Comparison of ENCODE assay signal across 10 mouse cellular contexts in the genomic region with DNA sequence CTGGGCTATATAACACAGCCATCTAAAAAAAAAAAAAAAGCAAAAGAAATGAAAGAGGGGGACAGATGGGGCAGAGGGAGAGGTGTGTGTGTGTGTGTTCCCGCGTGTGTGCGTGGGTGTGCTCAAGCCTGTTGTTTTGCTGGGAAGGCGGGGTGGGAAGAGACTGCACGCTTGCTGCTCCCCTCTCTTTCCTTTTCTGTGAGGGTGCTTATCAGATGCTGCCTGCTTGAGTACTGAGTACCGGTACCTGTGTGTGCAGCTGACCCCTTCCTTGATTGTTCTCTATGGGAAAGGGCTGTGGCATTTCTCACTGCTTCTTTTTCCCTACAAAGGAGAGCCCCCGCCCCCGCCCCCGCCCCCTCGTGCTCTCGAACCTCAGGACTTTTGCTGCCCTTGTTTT. TPM values are rescaled to one million over a fixed set of nuclear protein-coding genes. Genes with fewer than 3 reads are reported as not detected.
DNase-seq lines count a peak whose midpoint lies in the region; ATAC-seq and TF ChIP-seq lines count a peak whose summit lies in the region.
"Had no signal": no experiment of that assay in that cellular context is flagged by ENCODE, and none has a peak within 500 bp of the region (broad histone marks: within the 10 kb centered on the region; RNA-seq: fewer than 3 reads in every experiment).

No protein-coding gene starts in this region.

- intact Hi-C loops in heart, postnatal 25 days (cut with DNase I) = no loop called here

- no peak for TF ChIP-seq EP300 in heart, postnatal 0 days (IDR thresholded peaks at IDR 0.05; ENCODE audit: low read depth)
- TF ChIP-seq EP300 in liver, postnatal 0 days (IDR thresholded peaks at IDR 0.05; ENCODE audit: low read depth) = no peak

- 20% methylated on average over 11 of the region's 11 CpGs for WGBS in heart, postnatal 0 days
- 37% methylated on average over 11 of the region's 11 CpGs for WGBS in lung, embryonic 14.5 days
- 43% methylated on average over 11 of the region's 11 CpGs for WGBS in forebrain, embryonic 12.5 days
- WGBS in liver, postnatal 0 days (ENCODE audit: insufficient replicate concordance) = 43% methylated on average over 11 of the region's 11 CpGs

- DNase-seq in heart, postnatal 0 days (ENCODE audit: low spot score) = no peak
- DNase-seq in heart, postnatal 25 days (ENCODE audit: low spot score) = no peak
- no peak for DNase-seq in lung, embryonic 14.5 days
- no peak for DNase-seq in lung, adult 18-20 months
- DNase-seq in liver, postnatal 0 days = no peak
- DNase-seq in adrenal gland, postnatal 36 days = no peak
- DNase-seq: cerebellum, adult 9-10 months had no signal

- 0 out of 2 replicates have a peak, but pooled peaks cover 6% of the 10 kb centered on the region for H3K36me3 ChIP-seq in heart, postnatal 0 days (replicated peaks; ENCODE audit: control insufficient read depth, insufficient read depth, low read length)
- H3K36me3 ChIP-seq in lung, embryonic 14.5 days (ENCODE audit: insufficient read depth) = no peaks in the 10 kb centered on the region; the same call in 1 of the 2 replicates
- no peaks in the 10 kb centered on the region for H3K36me3 ChIP-seq in forebrain, embryonic 12.5 days (replicated peaks)
- no peaks in the 10 kb centered on the region for H3K36me3 ChIP-seq in liver, postnatal 0 days (replicated peaks; ENCODE audit: insufficient read depth, low read length)

- ATAC-seq in heart, postnatal 0 days (ENCODE audit: insufficient read depth, low read depth) = no peak
- ATAC-seq in lung, embryonic 14.5 days (ENCODE audit: insufficient read depth) = peak; percentile 50; the same call in 1 of the 2 replicates
- ATAC-seq in forebrain, embryonic 12.5 days (ENCODE audit: low FRiP score) = 0 out of 2 replicates have a peak, but pooled peaks have one; percentile 33
- ATAC-seq in liver, postnatal 0 days = no peak
- ATAC-seq in CD4-positive, CD25-positive, alpha-beta regulatory T cell, adult 4 months = no peak

- peaks cover 4% of the 10 kb centered on the region for H3K9me3 ChIP-seq in heart, postnatal 0 days (replicated peaks; ENCODE audit: control insufficient read depth, low read length)
- H3K9me3 ChIP-seq in lung, embryonic 14.5 days (ENCODE audit: low read depth, low read length) = no peaks in the 10 kb centered on the region
- no peaks in the 10 kb centered on the region for H3K9me3 ChIP-seq in forebrain, embryonic 12.5 days
- 0 out of 2 replicates have a peak, but pooled peaks cover 3% of the 10 kb centered on the region for H3K9me3 ChIP-seq in liver, postnatal 0 days (ENCODE audit: low read length)

- H3K4me2 ChIP-seq in heart, postnatal 0 days (ENCODE audit: low read depth, low read length) = peak overlapping the region; percentile 55
- peak overlapping the region; percentile 38 for H3K4me2 ChIP-seq in lung, embryonic 14.5 days
- H3K4me2 ChIP-seq in forebrain, embryonic 12.5 days = no peak overlapping the region
- peak overlapping the region; percentile 35; the same call in 1 of the 2 replicates for H3K4me2 ChIP-seq in liver, postnatal 0 days (ENCODE audit: low read depth, low read length)

- TF ChIP-seq CTCF in heart, postnatal 0 days (IDR thresholded peaks at IDR 0.05; ENCODE audit: low read depth) = no peak
- TF ChIP-seq CTCF in lung, embryonic 14.5 days (IDR thresholded peaks at IDR 0.05; ENCODE audit: low read depth) = no peak
- no peak for TF ChIP-seq CTCF in liver, postnatal 0 days (IDR thresholded peaks at IDR 0.05; ENCODE audit: low read depth)

- H3K9ac ChIP-seq in heart, postnatal 0 days (replicated peaks; ENCODE audit: low read depth, low read length) = 0 out of 2 replicates have a peak overlapping the region, but pooled peaks have one; percentile 12
- H3K9ac ChIP-seq in lung, embryonic 14.5 days = peak overlapping the region; percentile 6; the same call in 1 of the 2 replicates
- H3K9ac ChIP-seq in forebrain, embryonic 12.5 days = no peak overlapping the region
- H3K9ac ChIP-seq in liver, postnatal 0 days (replicated peaks) = no peak overlapping the region

- H3K4me1 ChIP-seq in heart, postnatal 0 days (ENCODE audit: control insufficient read depth, insufficient read depth) = peaks cover 23% of the 10 kb centered on the region; the same call in 1 of the 2 replicates
- H3K4me1 ChIP-seq in lung, embryonic 14.5 days (ENCODE audit: insufficient read depth) = peaks cover 8% of the 10 kb centered on the region
- peaks cover 6% of the 10 kb centered on the region for H3K4me1 ChIP-seq in forebrain, embryonic 12.5 days
- peaks cover 5% of the 10 kb centered on the region for H3K4me1 ChIP-seq in liver, postnatal 0 days (ENCODE audit: insufficient read depth)

- H3K27ac ChIP-seq in heart, postnatal 0 days (ENCODE audit: low read depth) = peak overlapping the region; percentile 12; the same call in 1 of the 2 replicates
- no peak overlapping the region; the same call in 1 of the 2 replicates for H3K27ac ChIP-seq in lung, embryonic 14.5 days (ENCODE audit: low read depth)
- H3K27ac ChIP-seq in forebrain, embryonic 12.5 days = no peak overlapping the region
- H3K27ac ChIP-seq in liver, postnatal 0 days (ENCODE audit: low read depth) = no peak overlapping the region
- H3K27ac ChIP-seq: macrophage had no signal

- peak overlapping the region; percentile 24 for H3K4me3 ChIP-seq in heart, postnatal 0 days (ENCODE audit: low read depth, low read length)
- H3K4me3 ChIP-seq in lung, embryonic 14.5 days (ENCODE audit: low read depth, low read length) = no peak overlapping the region
- no peak overlapping the region for H3K4me3 ChIP-seq in forebrain, embryonic 12.5 days (replicated peaks)
- H3K4me3 ChIP-seq in liver, postnatal 0 days (ENCODE audit: low read depth, low read length) = no peak overlapping the region

- H3K27me3 ChIP-seq in heart, postnatal 0 days (ENCODE audit: control insufficient read depth, insufficient read depth, low read length) = no peaks in the 10 kb centered on the region
- H3K27me3 ChIP-seq in lung, embryonic 14.5 days (ENCODE audit: insufficient read depth, low read length) = no peaks in the 10 kb centered on the region
- no peaks in the 10 kb centered on the region for H3K27me3 ChIP-seq in forebrain, embryonic 12.5 days
- H3K27me3 ChIP-seq in liver, postnatal 0 days (ENCODE audit: insufficient read depth, low read length) = no peaks in the 10 kb centered on the region

RNA-seq across cellular contexts. Expression of a gene that starts 15.9 kb away (rescaled TPM):
- 28.3 and 37.7 TPM in 2 replicates for total RNA-seq in heart, postnatal 0 days (2014; rRNA removed; ENCODE audit: low replicate concordance)
- polyA plus RNA-seq in heart, postnatal 0 days (2015; fragmentation: Nextera tagmentation; extraction: Ambion mirVana) = 64.8 and 67.0 TPM in 2 replicates
- 10 to 100 TPM; 67.8 to 71.3 TPM for total RNA-seq in heart, postnatal 25 days (2021)
- polyA plus RNA-seq in lung, embryonic 14.5 days (2014; fragmentation: Nextera tagmentation; extraction: Ambion mirVana) = 174 and 176 TPM in 2 replicates
- polyA plus RNA-seq in forebrain, embryonic 12.5 days (2016; fragmentation: Nextera tagmentation; extraction: Ambion mirVana) = 93.6 and 96.1 TPM in 2 replicates
- polyA plus RNA-seq in liver, postnatal 0 days (2015; fragmentation: Nextera tagmentation; extraction: Ambion mirVana) = 33.3 and 37.0 TPM in 2 replicates
- 100 to 1,000 TPM; 147 to 159 TPM for polyA plus RNA-seq in CD4-positive, CD25-positive, alpha-beta regulatory T cell, adult 4 months (2017; shearing (Covaris generic))
- 10 to 100 TPM; 50.1 to 57.9 TPM for total RNA-seq in adrenal gland, postnatal 36 days (2021)

Comparison
In these comparisons a context has a peak if more than half of its experiments do, and no peak if none do; other contexts are left out.
1. ATAC-seq: peak in lung, embryonic 14.5 days (single experiment) and forebrain, embryonic 12.5 days (single experiment); none in heart, postnatal 0 days (single experiment), liver, postnatal 0 days (single experiment) and CD4-positive, CD25-positive, alpha-beta regulatory T cell, adult 4 months (single experiment).
2. H3K9ac ChIP-seq: peak in heart, postnatal 0 days (single experiment) and lung, embryonic 14.5 days (single experiment); none in forebrain, embryonic 12.5 days (single experiment) and liver, postnatal 0 days (single experiment).